Mouse (Mus musculus) ES-Bruce4 (cell line): ENCODE data around the gene Mon1a.

Source experiments
- CTCF ChIP-seq: IDR thresholded peaks from one replicate; pipeline ENCODE4 v1.8.1; 2011; ENCODE audit warnings: low read depth, low read length
- POLR2A ChIP-seq: IDR thresholded peaks from one replicate; pipeline ENCODE4 v1.8.1; 2011; ENCODE audit warnings: low read length; ENCODE audit not compliant: insufficient read depth

- no peak for TF ChIP-seq POLR2A
- no peak for TF ChIP-seq CTCF
Measured at GRCm38 (mm10) chr9:107935790-107936214, 47.9 kb downstream of the Mon1a start.
